Mouse (Mus musculus) left cerebral cortex, adult 2 months (tissue): ENCODE measurements around the gene BC034090. TPM values are rescaled to one million over a fixed set of nuclear protein-coding genes. Genes with fewer than 3 reads are reported as not detected.

ENCODE experiments used
- DNase-seq, 2 experiments: peaks; one replicate each; pipeline ENCODE4 v3.0.0; 2021 to 2022; ENCODE audit warnings: low spot score in 2 of 2, mixed read lengths in 1 of 2; ENCODE audit errors: extremely low spot score in 1 of 2
- H3K27ac ChIP-seq: fragments of 200-600 bp; 2 replicates; pipeline ENCODE4 v1.8.1; 2022
- H3K4me3 ChIP-seq: fragments of 200-600 bp; 2 replicates; pipeline ENCODE4 v1.8.1; 2022
- CTCF ChIP-seq: fragments of 200-600 bp; IDR thresholded peaks from 2 replicates; pipeline ENCODE4 v1.8.1; 2022; ENCODE audit warnings: antibody characterized with exemption, mild to moderate bottlenecking, moderate library complexity
- intact Hi-C: fragments of 180-260 bp; cut with DNase I; formaldehyde crosslinking; loops from one replicate; pipeline ENCODE4 v1.15.1; 2025
- total RNA-seq, 2 experiments: library from RNA; stranded (reverse); gene quantifications; 2 replicates each; pipeline ENCODE4 v1.2.3; 2021

The BC034090 gene
- total RNA-seq, 2 experiments from 2014 or later = 9.9 to 14.7 TPM

- no peak overlapping the region for H3K27ac ChIP-seq
- no peak for TF ChIP-seq CTCF
- no peak for DNase-seq
- intact Hi-C loops = no loop called here
- no peak overlapping the region for H3K4me3 ChIP-seq
Observed at GRCm38 (mm10) chr1:155254309-155254708, 10.1 kb upstream of the BC034090 start.

DNA sequence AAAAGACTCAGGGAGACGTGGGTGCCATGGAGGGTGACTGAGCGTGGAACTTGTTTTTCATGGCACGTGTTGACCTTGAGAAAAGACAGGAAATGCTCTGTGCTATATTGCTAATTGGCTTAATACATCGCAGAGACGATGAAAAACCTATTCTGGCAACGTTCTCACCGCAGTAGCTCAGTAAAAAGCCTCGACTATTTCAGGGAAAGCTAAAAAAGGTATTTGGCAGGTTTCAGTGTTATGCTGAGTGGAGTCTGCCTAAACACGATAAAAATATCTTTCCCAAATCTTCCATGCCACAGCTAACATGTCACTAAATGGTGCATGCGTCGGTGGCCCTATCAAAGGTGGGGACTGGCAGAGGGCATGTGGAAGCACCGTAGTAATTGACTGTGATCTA, 8.9 kb upstream of the BC034090 start:
- intact Hi-C loops = loop anchor here (2.0 kb wide), 1 partner anchor 28 kb away; no protein-coding TSS in a partner anchor
- Histone ChIP-seq H3K4me3 (peak overlapping the region; percentile 11; the same call in 1 of the 2 replicates), H3K27ac (peak overlapping the region; percentile 77)
- TF ChIP-seq CTCF = no peak
- no peak for DNase-seq

- no peak for TF ChIP-seq CTCF
- intact Hi-C loops = loop anchor here (2.0 kb wide), 1 partner anchor 28 kb away; no protein-coding TSS in a partner anchor
- Histone ChIP-seq H3K4me3 (no peak overlapping the region; the same call in 1 of the 2 replicates), H3K27ac (peak overlapping the region; percentile 77)
- DNase-seq = no peak
Observed at GRCm38 (mm10) chr1:155252631-155253121, 8.4 kb upstream of the BC034090 start.

GRCm38 (mm10) chr1:155251596-155251995, 7.4 kb upstream of the BC034090 start:
- no peak for DNase-seq
- no peak for TF ChIP-seq CTCF
- intact Hi-C loops = no loop called here
- Histone ChIP-seq H3K27ac (no peak overlapping the region), H3K4me3 (no peak overlapping the region)

GRCm38 (mm10) chr1:155250531-155251135, 6.4 kb upstream of the BC034090 start:
- no peak for TF ChIP-seq CTCF
- intact Hi-C loops = no loop called here
- Histone ChIP-seq H3K27ac (no peak overlapping the region), H3K4me3 (no peak overlapping the region)
- DNase-seq = no peak

- Histone ChIP-seq H3K27ac (no peak overlapping the region), H3K4me3 (no peak overlapping the region)
- no peak for TF ChIP-seq CTCF
- DNase-seq = no peak
- intact Hi-C loops = no loop called here
Observed at GRCm38 (mm10) chr1:155249896-155250295, 5.7 kb upstream of the BC034090 start.

GRCm38 (mm10) chr1:155248041-155248440, 3.8 kb upstream of the BC034090 start:
- intact Hi-C loops = no loop called here
- Histone ChIP-seq H3K27ac (no peak overlapping the region), H3K4me3 (no peak overlapping the region)
- DNase-seq = no peak
- TF ChIP-seq CTCF = no peak

DNA sequence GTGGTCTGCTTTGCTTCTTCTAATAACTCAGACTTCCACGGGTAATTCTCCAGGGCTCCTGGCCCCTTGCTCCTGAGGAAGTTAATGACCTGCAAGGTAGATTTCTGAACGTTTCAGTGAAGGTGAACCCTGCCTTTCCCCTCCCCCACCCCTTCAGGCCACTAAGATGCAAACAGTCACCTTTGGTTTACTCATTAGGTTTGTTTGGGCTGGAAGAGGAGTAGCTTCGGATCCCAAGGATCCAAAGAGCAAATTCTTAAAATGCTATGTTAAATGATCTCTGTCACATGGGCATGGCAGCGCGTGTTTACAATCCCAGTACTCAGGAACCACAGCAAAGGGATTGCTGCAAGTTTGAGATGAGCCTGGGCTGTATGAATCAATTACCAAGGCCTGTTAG, 3.2 kb upstream of the BC034090 start:
- no peak overlapping the region for H3K27ac ChIP-seq
- no peak overlapping the region for H3K4me3 ChIP-seq
- no peak for TF ChIP-seq CTCF
- no peak for DNase-seq
- intact Hi-C loops = no loop called here

DNA sequence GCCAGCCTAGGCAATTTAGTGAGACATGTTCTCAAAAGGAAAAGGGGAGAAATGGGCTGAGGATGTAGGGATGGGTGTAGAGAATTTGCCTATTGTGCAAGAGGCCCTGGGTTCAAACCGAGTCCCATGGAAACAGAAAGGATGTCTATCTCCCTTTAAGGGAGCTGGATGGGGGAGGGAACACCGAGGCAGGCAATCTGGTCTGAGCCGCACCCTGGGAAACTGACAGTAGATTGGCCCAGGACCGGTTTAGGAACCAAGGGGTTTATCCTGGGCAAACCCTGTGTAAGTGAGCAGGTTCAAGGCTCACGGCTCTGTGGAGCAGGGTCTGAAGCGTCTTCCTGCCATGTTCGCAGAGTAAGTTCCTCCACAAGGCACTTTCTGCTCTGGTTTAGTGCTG, 1.3 kb upstream of the BC034090 start:
- no peak for TF ChIP-seq CTCF
- DNase-seq = no peak
- Histone ChIP-seq H3K27ac (no peak overlapping the region), H3K4me3 (no peak overlapping the region)
- intact Hi-C loops = no loop called here

DNA sequence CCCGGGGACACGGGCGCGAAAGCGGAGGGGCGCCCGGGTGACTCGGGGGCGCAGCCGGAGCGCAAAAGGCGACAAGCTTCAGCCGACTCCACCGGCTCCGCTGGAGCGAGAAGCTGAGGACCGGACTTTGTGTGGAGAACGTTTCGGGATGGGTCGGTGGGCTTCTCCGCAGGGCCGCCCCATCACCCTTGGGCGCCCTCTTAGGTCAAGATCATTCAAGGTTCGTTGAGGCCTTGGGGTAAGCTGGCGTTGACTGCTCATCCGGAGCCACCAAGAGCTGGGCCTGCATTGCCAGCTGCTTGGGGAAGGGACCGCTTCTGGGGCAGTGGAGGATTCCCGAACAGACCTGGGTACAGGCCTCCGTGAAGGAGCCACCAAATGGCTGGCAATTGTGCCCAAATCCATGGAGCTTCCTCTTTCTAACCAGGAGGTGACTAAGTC, 547 bp upstream of the BC034090 start:
- peak overlapping the region; percentile 73 for H3K27ac ChIP-seq
- H3K4me3 ChIP-seq = peak overlapping the region; percentile 49
- TF ChIP-seq CTCF = no peak
- intact Hi-C loops = no loop called here
- DNase-seq = no peak

- no peak for DNase-seq
- Histone ChIP-seq H3K27ac (no peak overlapping the region), H3K4me3 (no peak overlapping the region)
- TF ChIP-seq CTCF = no peak
- intact Hi-C loops = no loop called here
Observed at GRCm38 (mm10) chr1:155242488-155242745, 1.8 kb downstream of the BC034090 start.

- intact Hi-C loops = no loop called here
- Histone ChIP-seq H3K27ac (no peak overlapping the region), H3K4me3 (no peak overlapping the region)
- TF ChIP-seq CTCF = no peak
- DNase-seq = no peak
Observed at GRCm38 (mm10) chr1:155241701-155242487, 2.4 kb downstream of the BC034090 start.
